Mouse (Mus musculus) stomach, adult 2 months (tissue): ENCODE results near the gene Gm16429. TPM values are rescaled to one million over a fixed set of nuclear protein-coding genes. Genes with fewer than 3 reads are reported as not detected.

ENCODE experiments used
- polyA plus RNA-seq: library from polyadenylated mRNA; depleted of rRNA; stranded (reverse); fragments of >200 nt; gene quantifications from 2 replicates; pipeline ENCODE4 v1.2.3, GENCODE M21; 2012; rRNA removed

Gene Gm16429
- polyA plus RNA-seq, result not detected in 2 replicates

GRCm38 (mm10) chr5:93928952-93929351 lies at the start of gene Gm16429:
Gene Gm16429 (minus strand): TSS chr5:93929052.

Other genes starting within 250 kb of the Gm16429 start
- gene Gm7792, start 85.3 kb downstream of the Gm16429 start, polyA plus RNA-seq, result not detected in 2 replicates
- gene BC061212, start 141.5 kb upstream of the Gm16429 start, polyA plus RNA-seq, result not detected in 2 replicates
- not detected in 2 replicates for gene Gm6351, start 147.3 kb upstream of the Gm16429 start, polyA plus RNA-seq